Mouse (Mus musculus) olfactory bulb, adult 2 months (tissue): ENCODE results near the gene Gemin7.

Experiments
- CTCF ChIP-seq: fragments of 200-500 bp; IDR thresholded peaks from 2 replicates; pipeline ENCODE4 v1.5.1; 2012; ENCODE audit warnings: low read depth, mild to moderate bottlenecking, low read length, moderate library complexity; ENCODE audit not compliant: insufficient read depth
- POLR2A ChIP-seq: fragments of 200-500 bp; IDR thresholded peaks from 2 replicates; pipeline ENCODE4 v1.6.1; 2012; ENCODE audit warnings: mild to moderate bottlenecking, low read depth, low read length, moderate library complexity; ENCODE audit not compliant: insufficient read depth

DNA sequence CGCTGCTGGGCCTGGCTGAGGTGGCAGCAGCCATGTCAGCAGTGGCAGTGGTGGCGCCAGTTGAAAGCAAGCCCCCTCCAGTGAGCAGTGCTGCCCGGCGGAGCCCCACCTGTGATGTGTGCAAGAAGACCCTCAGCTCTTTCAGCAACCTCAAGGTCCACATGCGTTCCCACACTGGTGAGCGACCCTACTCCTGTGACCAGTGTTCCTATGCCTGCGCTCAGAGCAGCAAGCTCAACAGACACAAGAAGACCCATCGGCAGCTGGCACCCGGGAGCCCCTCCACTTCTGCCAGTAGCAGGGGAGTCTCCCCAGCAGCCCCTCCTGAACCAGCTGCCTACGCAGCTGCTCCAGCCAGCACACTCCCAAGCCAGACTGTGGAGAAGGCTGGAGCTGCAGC lies 2.4 kb upstream of the Gemin7 start:
- no peak for TF ChIP-seq POLR2A
- TF ChIP-seq CTCF, result no peak
